ENCODE assay signal across 10 mouse cellular contexts in the genomic region with DNA sequence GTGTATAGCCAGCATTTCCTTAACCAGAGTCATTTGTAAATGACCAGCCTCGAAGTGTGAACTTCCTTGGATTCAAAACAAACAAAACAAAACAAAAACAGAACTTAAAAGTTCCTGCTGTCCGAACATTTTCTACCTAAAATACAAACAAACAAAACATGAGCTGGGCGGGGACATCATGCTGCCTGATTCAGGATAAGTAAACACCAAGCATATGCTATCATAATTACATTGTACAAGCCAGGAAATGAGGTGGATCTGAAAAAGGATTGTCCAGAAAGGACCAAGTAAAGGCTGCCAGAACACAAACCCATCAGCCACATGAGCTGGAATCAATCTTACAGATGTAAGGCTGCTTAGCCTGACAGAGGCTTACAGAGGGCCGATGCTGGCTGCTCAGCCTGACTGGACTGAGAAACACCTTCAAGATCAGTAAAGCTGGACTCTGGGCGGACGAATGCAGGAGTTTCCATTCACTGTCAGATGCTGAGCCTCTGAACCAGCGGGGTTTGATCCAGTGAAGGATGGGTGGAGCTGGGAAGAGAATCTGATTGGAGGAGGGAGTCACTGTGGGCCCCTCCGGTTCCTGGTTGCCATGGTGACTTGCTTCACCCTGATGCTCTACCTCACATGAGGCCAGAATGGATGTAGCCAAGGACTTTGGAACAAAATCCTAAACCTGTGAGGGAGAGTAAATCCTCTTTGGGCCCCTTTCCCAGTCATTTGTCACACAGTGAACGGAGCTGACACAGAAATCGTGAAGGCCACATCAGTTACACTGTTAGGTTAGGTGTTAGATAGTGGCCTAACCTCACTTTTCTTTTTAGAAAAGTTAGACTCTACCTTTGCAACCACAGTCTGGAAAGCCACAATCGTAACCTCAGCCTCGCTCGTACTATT. TPM values are rescaled to one million over a fixed set of nuclear protein-coding genes. Genes with fewer than 3 reads are reported as not detected.
DNase-seq lines count a peak whose midpoint lies in the region; ATAC-seq and TF ChIP-seq lines count a peak whose summit lies in the region.
"Had no signal": no experiment of that assay in that cellular context is flagged by ENCODE, and none has a peak within 500 bp of the region (broad histone marks: within the 10 kb centered on the region; RNA-seq: fewer than 3 reads in every experiment).

No protein-coding gene starts in this region.

- no peaks in the 10 kb centered on the region for H3K4me1 ChIP-seq in heart, embryonic 11.5 days (ENCODE audit: control insufficient read depth, insufficient read depth, low read length)
- H3K4me1 ChIP-seq in forebrain, embryonic 14.5 days (ENCODE audit: control insufficient read depth, insufficient read depth, low read length): peaks cover 9% of the 10 kb centered on the region; the same call in 1 of the 2 replicates
- H3K4me1 ChIP-seq in midbrain, postnatal 0 days (ENCODE audit: insufficient read depth, low read length): peaks cover 5% of the 10 kb centered on the region; the same call in 1 of the 2 replicates

- WGBS in heart, embryonic 11.5 days (ENCODE audit: insufficient replicate concordance): 64% methylated on average over 13 of the region's 13 CpGs
- 43% methylated on average over 13 of the region's 13 CpGs for WGBS in forebrain, embryonic 14.5 days
- WGBS in midbrain, postnatal 0 days: 35% methylated on average over 13 of the region's 13 CpGs

- H3K36me3 ChIP-seq in heart, embryonic 11.5 days (ENCODE audit: control insufficient read depth, insufficient read depth, low read length): no peaks in the 10 kb centered on the region
- H3K36me3 ChIP-seq in forebrain, embryonic 14.5 days (ENCODE audit: control insufficient read depth, insufficient read depth, low read length): no peaks in the 10 kb centered on the region
- H3K36me3 ChIP-seq in midbrain, postnatal 0 days (ENCODE audit: insufficient read depth, low read length): no peaks in the 10 kb centered on the region

- TF ChIP-seq CTCF in midbrain, postnatal 0 days (IDR thresholded peaks at IDR 0.05): no peak

- no peaks in the 10 kb centered on the region for H3K27me3 ChIP-seq in heart, embryonic 11.5 days (ENCODE audit: control insufficient read depth, insufficient read depth, low read length)
- no peaks in the 10 kb centered on the region for H3K27me3 ChIP-seq in forebrain, embryonic 14.5 days (replicated peaks; ENCODE audit: control insufficient read depth, insufficient read depth, low read length)
- H3K27me3 ChIP-seq in midbrain, postnatal 0 days (ENCODE audit: insufficient read depth, low read length): no peaks in the 10 kb centered on the region

- no peak overlapping the region for H3K27ac ChIP-seq in heart, embryonic 11.5 days (ENCODE audit: low read depth, low read length)
- peak overlapping the region; percentile 11; the same call in 1 of the 2 replicates for H3K27ac ChIP-seq in forebrain, embryonic 14.5 days (ENCODE audit: low read depth, low read length)
- no peak overlapping the region for H3K27ac ChIP-seq in midbrain, postnatal 0 days (ENCODE audit: low read depth, low read length)
- H3K27ac ChIP-seq: kidney, postnatal 0 days had no signal

- no peaks in the 10 kb centered on the region for H3K9me3 ChIP-seq in heart, embryonic 11.5 days (replicated peaks; ENCODE audit: control insufficient read depth, low read length)
- H3K9me3 ChIP-seq in forebrain, embryonic 14.5 days (replicated peaks; ENCODE audit: control insufficient read depth, low read length): no peaks in the 10 kb centered on the region
- H3K9me3 ChIP-seq in midbrain, postnatal 0 days (ENCODE audit: low read length): no peaks in the 10 kb centered on the region

- no peak overlapping the region for H3K9ac ChIP-seq in heart, embryonic 11.5 days (ENCODE audit: low read depth, low read length)
- no peak overlapping the region for H3K9ac ChIP-seq in forebrain, embryonic 14.5 days (ENCODE audit: low read length)
- H3K9ac ChIP-seq in midbrain, postnatal 0 days (replicated peaks; ENCODE audit: low read length, poor library complexity, severe bottlenecking): no peak overlapping the region

- peak; percentile 96 for DNase-seq in heart, adult 11 months
- peak; percentile 37 for DNase-seq in lung, postnatal 36 days
- no peak for DNase-seq in lung, postnatal 4 days
- peak; percentile 39 for DNase-seq in forebrain, embryonic 14.5 days (ENCODE audit: low spot score)
- peak; percentile 43 for DNase-seq in midbrain, postnatal 0 days (ENCODE audit: low spot score)
- DNase-seq in spleen, adult 12 weeks (ENCODE audit: low spot score): no peak
- no peak for DNase-seq in kidney, adult 18-20 months

- ATAC-seq in heart, embryonic 11.5 days (replicated peaks; ENCODE audit: insufficient number of reproducible peaks, low FRiP score, low TSS enrichment): no peak
- peak; percentile 62; the same call in 1 of the 2 replicates for ATAC-seq in forebrain, embryonic 14.5 days
- ATAC-seq in midbrain, postnatal 0 days (ENCODE audit: low FRiP score): peak; percentile 75

- H3K4me3 ChIP-seq in heart, embryonic 11.5 days (ENCODE audit: low read depth, low read length): no peak overlapping the region
- no peak overlapping the region for H3K4me3 ChIP-seq in forebrain, embryonic 14.5 days (ENCODE audit: low read depth, low read length)
- no peak overlapping the region for H3K4me3 ChIP-seq in midbrain, postnatal 0 days (ENCODE audit: low read depth, low read length)

- no peak overlapping the region for H3K4me2 ChIP-seq in heart, embryonic 11.5 days
- no peak overlapping the region for H3K4me2 ChIP-seq in forebrain, embryonic 14.5 days (ENCODE audit: low read length)
- no peak overlapping the region for H3K4me2 ChIP-seq in midbrain, postnatal 0 days (ENCODE audit: low read depth, low read length, poor library complexity, severe bottlenecking)
- H3K4me2 ChIP-seq: liver, embryonic 11.5 days had no signal

RNA-seq across cellular contexts. Expression of a gene that starts 34.5 kb away (rescaled TPM):
- polyA plus RNA-seq in heart, embryonic 11.5 days (2014; fragmentation: Nextera tagmentation; extraction: Ambion mirVana): 4.8 and 6.3 TPM in 2 replicates
- polyA plus RNA-seq in forebrain, embryonic 14.5 days (2014; fragmentation: Nextera tagmentation; extraction: Ambion mirVana): 6.0 and 7.3 TPM in 2 replicates
- 24.9 and 31.9 TPM in 2 replicates for total RNA-seq in midbrain, postnatal 0 days (2014; rRNA removed)
- polyA plus RNA-seq in midbrain, postnatal 0 days (2015; fragmentation: Nextera tagmentation; extraction: Ambion mirVana): 5.9 TPM in 2 replicates

Comparison
In these comparisons a context has a peak if more than half of its experiments do, and no peak if none do; other contexts are left out.
1. DNase-seq: peak in heart, adult 11 months (single experiment), lung, postnatal 36 days (single experiment), forebrain, embryonic 14.5 days (single experiment) and midbrain, postnatal 0 days (single experiment); none in lung, postnatal 4 days (0 of 2), spleen, adult 12 weeks (single experiment) and kidney, adult 18-20 months (single experiment).